ENCODE assay signal across 8 mouse cellular contexts in genomic region chr11:77467157-77467556, GRCm38 (mm10). TPM values are rescaled to one million over a fixed set of nuclear protein-coding genes. Genes with fewer than 3 reads are reported as not detected.
DNase-seq lines count a peak whose midpoint lies in the region; ATAC-seq lines count a peak whose summit lies in the region.

No protein-coding gene starts in this region.

- H3K36me3 ChIP-seq in liver, embryonic 13.5 days = peaks cover 13% of the 10 kb centered on the region

- 3% methylated on average over 25 of the region's 25 CpGs for WGBS in liver, embryonic 13.5 days (ENCODE audit: insufficient replicate concordance)

- H3K4me2 ChIP-seq in liver, embryonic 13.5 days = peak overlapping the region; percentile 52

- H3K9ac ChIP-seq in liver, embryonic 13.5 days = no peak overlapping the region

- 0 out of 2 replicates have a peak overlapping the region, but pooled peaks have one; percentile 21 for H3K4me3 ChIP-seq in liver, embryonic 13.5 days (replicated peaks)

- ATAC-seq in common myeloid progenitor, adult 5-6 weeks (replicated peaks; ENCODE audit: low read depth, poor library complexity, severe bottlenecking) = peak; percentile 76
- peak; percentile 48 for ATAC-seq in liver, embryonic 13.5 days (ENCODE audit: low read depth)

- H3K27ac ChIP-seq in liver, embryonic 13.5 days = no peak overlapping the region

- peak; percentile 50 to 73 for DNase-seq in urinary bladder, adult 18-20 months (ENCODE audit: low spot score in 2 of 2)
- DNase-seq in urinary bladder, postnatal 10 days (ENCODE audit: low spot score) = no peak
- peak; percentile 66 to 77 for DNase-seq in heart, adult 9 months (ENCODE audit: low spot score in 2 of 2)
- peak; percentile 81 for DNase-seq in kidney, adult 9 months
- peak; percentile 46 for DNase-seq in liver, embryonic 13.5 days
- DNase-seq in ovary, postnatal 10 days (ENCODE audit: low spot score) = peak; percentile 27
- DNase-seq in thymus, postnatal 25 days = peak; percentile 93

- H3K27me3 ChIP-seq in liver, embryonic 13.5 days = peaks cover 74% of the 10 kb centered on the region

- peaks cover 19% of the 10 kb centered on the region for H3K4me1 ChIP-seq in liver, embryonic 13.5 days (replicated peaks)

- H3K9me3 ChIP-seq in liver, embryonic 13.5 days (replicated peaks) = no peaks in the 10 kb centered on the region

RNA-seq across cellular contexts. Expression of gene Coro6, which starts 4.9 kb away (rescaled TPM):
- not detected in 2 replicates for total RNA-seq in common myeloid progenitor, adult 5-6 weeks (2017)
- polyA plus RNA-seq in liver, embryonic 13.5 days (2015; fragmentation: Nextera tagmentation; extraction: Ambion mirVana) = 0.03 and 0.22 TPM in 2 replicates

RNA-seq across cellular contexts. Expression of gene Ankrd13b, which starts 22.3 kb away (rescaled TPM):
- total RNA-seq in common myeloid progenitor, adult 5-6 weeks (2017) = 8.7 and 10.5 TPM in 2 replicates
- polyA plus RNA-seq in liver, embryonic 13.5 days (2015; fragmentation: Nextera tagmentation; extraction: Ambion mirVana) = 0.81 and 1.0 TPM in 2 replicates

RNA-seq across cellular contexts. Expression of gene Git1, which starts 26.2 kb away (rescaled TPM):
- 22.4 and 24.1 TPM in 2 replicates for total RNA-seq in common myeloid progenitor, adult 5-6 weeks (2017)
- polyA plus RNA-seq in liver, embryonic 13.5 days (2015; fragmentation: Nextera tagmentation; extraction: Ambion mirVana) = 1.8 and 1.9 TPM in 2 replicates

RNA-seq across cellular contexts. Expression of gene Abhd15, which starts 47.8 kb away (rescaled TPM):
- 5.9 and 9.4 TPM in 2 replicates for total RNA-seq in common myeloid progenitor, adult 5-6 weeks (2017)
- 3.4 and 3.8 TPM in 2 replicates for polyA plus RNA-seq in liver, embryonic 13.5 days (2015; fragmentation: Nextera tagmentation; extraction: Ambion mirVana)

RNA-seq across cellular contexts. Expression of gene Trp53i13, which starts 48.6 kb away (rescaled TPM):
- total RNA-seq in common myeloid progenitor, adult 5-6 weeks (2017) = 3.1 and 3.5 TPM in 2 replicates
- 5.1 and 5.5 TPM in 2 replicates for polyA plus RNA-seq in liver, embryonic 13.5 days (2015; fragmentation: Nextera tagmentation; extraction: Ambion mirVana)
